Mouse (Mus musculus) thymus, adult 2 months (tissue): ENCODE results near the gene Trak1. TPM values are rescaled to one million over a fixed set of nuclear protein-coding genes. Genes with fewer than 3 reads are reported as not detected.

ENCODE experiments used
- DNase-seq: peaks from one replicate; pipeline ENCODE4 v3.0.0; 2021
- H3K27ac ChIP-seq: fragments of 200-500 bp; 2 replicates; pipeline ENCODE4 v1.5.1; 2012; ENCODE audit warnings: low read length, control low read depth; ENCODE audit not compliant: control insufficient read depth, insufficient read depth
- H3K27me3 ChIP-seq: fragments of 200-500 bp; 2 replicates; pipeline ENCODE4 v1.6.1; 2012; ENCODE audit warnings: mild to moderate bottlenecking, low read length, moderate library complexity, mixed read lengths; ENCODE audit not compliant: control insufficient read depth, insufficient read depth
- H3K36me3 ChIP-seq: fragments of 200-500 bp; 2 replicates; pipeline ENCODE4 v1.6.1; 2012; ENCODE audit warnings: mild to moderate bottlenecking, low read length, moderate library complexity; ENCODE audit not compliant: control insufficient read depth, insufficient read depth
- H3K4me1 ChIP-seq: fragments of 200-500 bp; replicated peaks from 2 replicates; pipeline ENCODE4 v1.6.1; 2012; ENCODE audit warnings: low read length; ENCODE audit not compliant: control insufficient read depth, insufficient read depth
- H3K4me3 ChIP-seq: fragments of 200-500 bp; 2 replicates; pipeline ENCODE4 v1.5.1; 2012; ENCODE audit warnings: mild to moderate bottlenecking, low read length, control low read depth, moderate library complexity; ENCODE audit not compliant: control insufficient read depth, insufficient read depth
- CTCF ChIP-seq: fragments of 200-500 bp; IDR thresholded peaks from 2 replicates; pipeline ENCODE4 v1.5.1; 2012; ENCODE audit warnings: mild to moderate bottlenecking, control low read depth, low read length, moderate library complexity, borderline replicate concordance; ENCODE audit not compliant: control insufficient read depth, poor library complexity, insufficient read depth; ENCODE audit errors: extremely low read depth
- POLR2A ChIP-seq: fragments of 200-500 bp; IDR thresholded peaks from 2 replicates; pipeline ENCODE4 v1.6.1; 2012; ENCODE audit warnings: mild to moderate bottlenecking, low read length, control low read depth, moderate library complexity; ENCODE audit not compliant: control insufficient read depth, poor library complexity, insufficient read depth; ENCODE audit errors: extremely low read depth
- WGBS: fragments of 180-500 bp; shearing (Covaris S2); methylation state at CpG from one replicate; pipeline ENCODE4 v1.1.7; 2018; 5-methylcytosine and 5-hydroxymethylcytosine counted together
- polyA plus RNA-seq: library from polyadenylated mRNA; depleted of rRNA; stranded (reverse); fragments of >200 nt; gene quantifications from 2 replicates; pipeline ENCODE4 v1.2.3, GENCODE M21; 2012; rRNA removed

The Trak1 gene
- polyA plus RNA-seq, 1 experiment, result 96.5 TPM

GRCm38 (mm10) chr9:121495529-121495928 lies 198.2 kb downstream of the Trak1 start, which contains the start of gene Cck:
Cck (minus strand) TSS chr9:121495694.
- H3K4me1 ChIP-seq, result no peaks in the 10 kb centered on the region
- H3K27me3 ChIP-seq, result peaks cover 5% of the 10 kb centered on the region; the same call in 1 of the 2 replicates
- 6% methylated on average over 12 of the region's 12 CpGs for WGBS
- no peaks in the 10 kb centered on the region for H3K36me3 ChIP-seq
- H3K4me3 ChIP-seq, result no peak within 1 kb of the TSS
- DNase-seq, result no peak
- no peak within 1 kb of the TSS for H3K27ac ChIP-seq
- TF ChIP-seq POLR2A (no peak), CTCF (no peak)

DNA sequence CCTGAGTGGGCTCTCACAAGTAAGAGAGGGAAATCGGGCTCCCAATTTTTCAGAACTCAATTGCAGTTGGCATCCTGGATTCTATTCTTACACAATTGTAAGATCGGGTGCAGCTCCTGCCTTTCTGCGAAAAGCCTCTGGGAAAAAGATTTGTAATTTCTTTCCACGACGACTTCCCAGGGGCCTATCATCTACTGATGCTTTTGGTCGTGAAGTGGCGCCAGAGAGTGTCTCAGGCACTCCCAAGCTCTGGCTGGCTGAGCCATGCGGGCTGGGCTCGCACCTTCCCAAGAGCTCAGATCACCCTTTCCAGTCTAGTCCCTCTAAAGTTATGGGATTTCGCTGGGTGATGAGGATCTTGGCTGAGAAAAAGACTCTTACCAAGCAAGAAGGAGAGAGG lies 198.8 kb downstream of the Trak1 start:
- DNase-seq, result no peak
- no peak overlapping the region for H3K4me3 ChIP-seq
- TF ChIP-seq POLR2A (no peak), CTCF (no peak)
- H3K27ac ChIP-seq, result no peak overlapping the region
- no peaks in the 10 kb centered on the region for H3K36me3 ChIP-seq
- 41% methylated on average over 10 of the region's 10 CpGs for WGBS
- peaks cover 5% of the 10 kb centered on the region; the same call in 1 of the 2 replicates for H3K27me3 ChIP-seq
- H3K4me1 ChIP-seq, result no peaks in the 10 kb centered on the region

- 96% methylated on average over 8 of the region's 8 CpGs for whole genome bisulfite sequencing
- Histone ChIP-seq H3K36me3 (no peaks in the 10 kb centered on the region), H3K27me3 (no peaks in the 10 kb centered on the region), H3K4me3 (no peak overlapping the region), H3K4me1 (no peaks in the 10 kb centered on the region), H3K27ac (no peak overlapping the region)
- no peak for DNase-seq
- TF ChIP-seq CTCF (no peak), POLR2A (no peak)
These were observed 208.0 kb downstream of the Trak1 start for GRCm38 (mm10) chr9:121505346-121505745.

GRCm38 (mm10) chr9:121506478-121507180 lies 209.3 kb downstream of the Trak1 start:
- Histone ChIP-seq H3K27ac (no peak overlapping the region), H3K27me3 (no peaks in the 10 kb centered on the region), H3K4me1 (no peaks in the 10 kb centered on the region), H3K36me3 (no peaks in the 10 kb centered on the region), H3K4me3 (no peak overlapping the region)
- DNase-seq, result no peak
- no peak for TF ChIP-seq CTCF
- TF ChIP-seq POLR2A, result no peak
- WGBS, result 81% methylated on average over 8 of the region's 8 CpGs

GRCm38 (mm10) chr9:121511911-121512310 lies 214.6 kb downstream of the Trak1 start:
- Histone ChIP-seq H3K4me1 (no peaks in the 10 kb centered on the region), H3K27me3 (no peaks in the 10 kb centered on the region), H3K36me3 (no peaks in the 10 kb centered on the region), H3K4me3 (no peak overlapping the region), H3K27ac (no peak overlapping the region)
- TF ChIP-seq CTCF (no peak), POLR2A (no peak)
- WGBS, result 90% methylated on average over 4 of the region's 4 CpGs
- no peak for DNase-seq

DNA sequence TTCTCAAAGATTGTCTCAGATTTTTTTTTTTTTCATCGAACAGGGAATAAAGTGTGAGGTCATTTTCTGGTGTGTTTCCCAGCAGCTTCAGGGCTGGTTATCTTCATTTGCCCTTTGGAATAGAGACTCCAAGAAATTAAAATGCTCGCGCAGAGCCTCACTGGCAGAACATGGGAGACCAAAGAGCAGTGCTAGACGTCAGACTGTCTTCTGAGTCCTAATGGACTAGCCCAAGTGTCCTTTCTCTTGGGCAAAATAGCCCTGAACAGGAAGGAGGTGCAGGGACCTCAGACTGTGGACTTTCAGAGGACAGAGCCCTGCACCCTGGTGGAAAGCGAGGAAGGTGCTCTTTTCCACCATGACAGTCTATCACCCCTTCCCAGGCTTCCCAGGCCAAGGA lies 217.2 kb downstream of the Trak1 start:
- H3K27me3 ChIP-seq, result no peaks in the 10 kb centered on the region
- 89% methylated on average over 5 of the region's 5 CpGs for WGBS

DNA sequence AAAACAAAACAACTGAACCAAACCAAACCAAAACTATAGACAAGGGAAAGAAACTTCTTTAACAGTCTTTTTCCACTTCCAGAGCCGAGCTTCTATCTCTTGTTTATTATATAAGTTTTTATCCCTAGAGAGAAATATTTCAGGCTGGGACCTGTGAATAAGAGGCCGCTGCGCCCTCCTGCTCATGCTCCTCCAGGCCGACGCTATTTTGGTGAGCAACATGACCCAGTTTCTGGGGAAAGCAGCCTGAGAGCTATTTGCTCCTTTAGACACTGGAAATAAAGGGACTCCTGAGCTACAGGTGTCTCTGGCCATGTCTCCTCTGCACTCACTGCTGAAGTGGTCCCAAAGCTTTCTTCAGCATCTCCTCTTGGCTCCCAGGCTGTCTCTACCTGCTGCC lies 222.7 kb downstream of the Trak1 start:
- no peak for DNase-seq
- Histone ChIP-seq H3K4me1 (no peaks in the 10 kb centered on the region), H3K27ac (no peak overlapping the region), H3K36me3 (no peaks in the 10 kb centered on the region), H3K4me3 (no peak overlapping the region), H3K27me3 (no peaks in the 10 kb centered on the region)
- no peak for TF ChIP-seq POLR2A
- no peak for TF ChIP-seq CTCF
- 94% methylated on average over 5 of the region's 5 CpGs for WGBS

More for the DNA sequence above, 217.2 kb downstream of the Trak1 start:
- no peak overlapping the region for H3K27ac ChIP-seq
- H3K4me3 ChIP-seq, result no peak overlapping the region
- no peaks in the 10 kb centered on the region for H3K36me3 ChIP-seq
- TF ChIP-seq CTCF (no peak), POLR2A (no peak)
- H3K4me1 ChIP-seq, result no peaks in the 10 kb centered on the region
- no peak for DNase-seq

Other genes starting within 250 kb of the Trak1 start
- 1.4 and 2.9 TPM in 2 replicates for gene Ulk4, start 20.3 kb upstream of the Trak1 start, polyA plus RNA-seq
- gene Cck, start 198.2 kb downstream of the Trak1 start, polyA plus RNA-seq, result 7.0 and 7.7 TPM in 2 replicates